Mouse (Mus musculus): ENCODE data around the gene Rundc3a. TPM values are rescaled to one million over a fixed set of nuclear protein-coding genes. Genes with fewer than 3 reads are reported as not detected.

The Rundc3a gene
- total RNA-seq, 2 experiments from 2014 or later = not detected

GRCm38 (mm10) chr11:102367504-102368280, 25.5 kb upstream of the Rundc3a start:
- ATAC-seq (replicated peaks; ENCODE audit: poor library complexity) = no peak

- 0 out of 2 replicates have a peak, but pooled peaks have one; percentile 18 for ATAC-seq (replicated peaks; ENCODE audit: poor library complexity)
Measured at GRCm38 (mm10) chr11:102368347-102368746, 24.9 kb upstream of the Rundc3a start.

GRCm38 (mm10) chr11:102369263-102369662, 23.9 kb upstream of the Rundc3a start:
- ATAC-seq (replicated peaks; ENCODE audit: poor library complexity) = no peak

- ATAC-seq (replicated peaks; ENCODE audit: poor library complexity) = no peak
Measured at GRCm38 (mm10) chr11:102370285-102370684, 22.9 kb upstream of the Rundc3a start.

GRCm38 (mm10) chr11:102371926-102372685, 21.1 kb upstream of the Rundc3a start:
- ATAC-seq (replicated peaks; ENCODE audit: poor library complexity) = no peak

- no peak for ATAC-seq (replicated peaks; ENCODE audit: poor library complexity)
Measured at GRCm38 (mm10) chr11:102372936-102373335, 20.3 kb upstream of the Rundc3a start.

- ATAC-seq (replicated peaks; ENCODE audit: poor library complexity) = no peak
Measured at GRCm38 (mm10) chr11:102373646-102374045, 19.6 kb upstream of the Rundc3a start.

- ATAC-seq (replicated peaks; ENCODE audit: poor library complexity) = no peak
Measured at GRCm38 (mm10) chr11:102374108-102374725, 19.0 kb upstream of the Rundc3a start.

GRCm38 (mm10) chr11:102375196-102376173, 17.7 kb upstream of the Rundc3a start:
- ATAC-seq (replicated peaks; ENCODE audit: poor library complexity) = peak; percentile 99

GRCm38 (mm10) chr11:102376196-102376835, 16.9 kb upstream of the Rundc3a start:
- ATAC-seq (replicated peaks; ENCODE audit: poor library complexity) = no peak

- no peak for ATAC-seq (replicated peaks; ENCODE audit: poor library complexity)
Measured at GRCm38 (mm10) chr11:102377186-102377585, 16.0 kb upstream of the Rundc3a start.

GRCm38 (mm10) chr11:102380091-102380490, 13.1 kb upstream of the Rundc3a start:
- no peak for ATAC-seq (replicated peaks; ENCODE audit: poor library complexity)

GRCm38 (mm10) chr11:102381341-102382100, 11.7 kb upstream of the Rundc3a start:
- ATAC-seq (replicated peaks; ENCODE audit: poor library complexity) = no peak

GRCm38 (mm10) chr11:102382794-102383193, 10.4 kb upstream of the Rundc3a start:
- ATAC-seq (replicated peaks; ENCODE audit: poor library complexity) = no peak

GRCm38 (mm10) chr11:102383365-102384136, 9.7 kb upstream of the Rundc3a start:
- no peak for ATAC-seq (replicated peaks; ENCODE audit: poor library complexity)

GRCm38 (mm10) chr11:102384418-102384817, 8.8 kb upstream of the Rundc3a start:
- ATAC-seq (replicated peaks; ENCODE audit: poor library complexity) = no peak

- no peak for ATAC-seq (replicated peaks; ENCODE audit: poor library complexity)
Measured at GRCm38 (mm10) chr11:102385075-102385474, 8.1 kb upstream of the Rundc3a start.

- ATAC-seq (replicated peaks; ENCODE audit: poor library complexity) = no peak
Measured at GRCm38 (mm10) chr11:102386121-102386520, 7.1 kb upstream of the Rundc3a start.
